Mouse (Mus musculus): ENCODE data around the gene Rpl15. TPM values are rescaled to one million over a fixed set of nuclear protein-coding genes. Genes with fewer than 3 reads are reported as not detected.
"Not testable (repeated sequence)": the region's sequence is repeated elsewhere in the genome, so short reads cannot be mapped to it uniquely, and the experiment has no call there.

Gene Rpl15
- polyA plus RNA-seq, 1 experiment from 2014 or later: 231 TPM

DNA sequence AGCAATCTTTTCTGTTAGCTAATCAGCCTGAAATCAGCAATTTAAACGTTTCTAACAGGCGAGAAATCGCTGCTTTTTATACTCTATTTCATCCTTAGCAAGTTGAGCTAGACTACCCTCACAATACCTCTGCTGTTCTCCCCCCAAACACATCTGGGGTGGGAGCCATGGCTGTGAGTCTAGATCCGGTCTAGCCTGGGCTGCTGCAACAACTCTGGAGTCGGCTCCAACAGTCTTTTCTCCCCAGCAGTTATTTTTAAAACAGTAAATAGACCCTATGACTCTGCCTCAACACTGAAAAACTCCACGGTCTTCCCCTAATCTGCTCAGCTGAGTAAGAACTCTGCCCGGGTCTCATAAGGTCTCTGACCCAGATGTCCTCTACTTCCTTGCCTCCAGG, 31.1 kb downstream of the Rpl15 start:
- peak overlapping the region; percentile 98; the same call in 1 of the 2 replicates for H3K4me2 ChIP-seq
- H3K9me3 ChIP-seq (replicated peaks): no peaks in the 10 kb centered on the region
- H3K36me3 ChIP-seq (replicated peaks): no peaks in the 10 kb centered on the region
- ATAC-seq (ENCODE audit: insufficient read depth): no peak
- H3K4me1 ChIP-seq (replicated peaks): peaks cover 21% of the 10 kb centered on the region
- H3K27me3 ChIP-seq: no peaks in the 10 kb centered on the region
- no peak overlapping the region for H3K4me3 ChIP-seq (replicated peaks)
- no peak overlapping the region for H3K9ac ChIP-seq
- 48% methylated on average over 7 of the region's 7 CpGs for WGBS (ENCODE audit: insufficient replicate concordance)
- H3K27ac ChIP-seq (replicated peaks): no peak overlapping the region

DNA sequence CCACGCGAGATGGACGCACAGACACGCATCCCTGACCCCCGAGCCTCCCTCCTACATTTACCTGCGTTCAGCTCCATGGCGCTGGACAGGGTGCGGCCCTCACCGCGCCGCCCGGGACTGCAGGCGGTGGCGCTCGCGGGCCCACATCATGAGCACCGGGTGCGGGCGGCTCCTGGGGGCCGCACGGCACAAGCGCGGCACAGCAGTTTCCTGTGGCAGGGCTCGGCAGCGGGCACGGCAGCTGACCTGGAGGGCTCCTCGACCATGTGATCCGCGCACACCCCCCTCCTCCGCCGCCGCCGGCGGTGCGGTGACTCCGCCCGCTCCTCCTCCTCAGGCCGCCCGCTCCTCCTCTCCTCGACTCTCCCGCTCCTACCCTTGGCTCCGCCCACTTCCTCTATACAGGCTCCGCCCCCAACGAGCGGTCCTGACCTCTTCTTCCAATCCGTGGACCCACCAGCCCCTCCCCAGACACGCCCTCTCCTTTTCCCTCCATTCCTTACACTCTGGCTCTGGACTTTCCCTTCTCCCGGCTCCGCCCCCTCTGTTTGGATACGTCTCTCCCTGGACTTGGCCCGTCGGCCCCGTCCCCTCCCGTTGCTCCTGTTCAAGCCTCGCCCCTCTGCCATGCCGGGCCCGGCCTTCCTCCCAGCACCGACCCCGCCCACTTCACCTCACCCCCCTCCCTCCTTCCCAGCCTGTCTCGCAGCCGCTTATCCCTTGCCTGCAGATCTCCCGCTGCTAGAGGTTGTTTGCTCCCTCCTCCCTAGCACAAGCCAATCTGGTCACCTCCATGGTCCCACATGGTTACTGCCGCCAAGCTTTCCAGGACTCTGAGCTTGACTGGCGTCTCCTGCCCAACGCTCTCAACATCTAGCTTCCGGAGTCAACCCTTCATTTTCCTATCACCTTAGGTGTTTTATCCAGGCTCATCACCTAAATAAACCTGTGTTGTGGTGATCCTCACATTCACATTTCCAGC, 32.1 kb downstream of the Rpl15 start, which contains the start of gene Nr1d2:
TSS of gene Nr1d2 (minus strand) at position 378 of the 982 bp plus-strand sequence.
- Histone ChIP-seq H3K36me3 (replicated peaks) (no peaks in the 10 kb centered on the region), H3K27ac (replicated peaks) (peak within 1 kb of the TSS; percentile 71)
- peak; percentile 83 for ATAC-seq (ENCODE audit: insufficient read depth)

DNA sequence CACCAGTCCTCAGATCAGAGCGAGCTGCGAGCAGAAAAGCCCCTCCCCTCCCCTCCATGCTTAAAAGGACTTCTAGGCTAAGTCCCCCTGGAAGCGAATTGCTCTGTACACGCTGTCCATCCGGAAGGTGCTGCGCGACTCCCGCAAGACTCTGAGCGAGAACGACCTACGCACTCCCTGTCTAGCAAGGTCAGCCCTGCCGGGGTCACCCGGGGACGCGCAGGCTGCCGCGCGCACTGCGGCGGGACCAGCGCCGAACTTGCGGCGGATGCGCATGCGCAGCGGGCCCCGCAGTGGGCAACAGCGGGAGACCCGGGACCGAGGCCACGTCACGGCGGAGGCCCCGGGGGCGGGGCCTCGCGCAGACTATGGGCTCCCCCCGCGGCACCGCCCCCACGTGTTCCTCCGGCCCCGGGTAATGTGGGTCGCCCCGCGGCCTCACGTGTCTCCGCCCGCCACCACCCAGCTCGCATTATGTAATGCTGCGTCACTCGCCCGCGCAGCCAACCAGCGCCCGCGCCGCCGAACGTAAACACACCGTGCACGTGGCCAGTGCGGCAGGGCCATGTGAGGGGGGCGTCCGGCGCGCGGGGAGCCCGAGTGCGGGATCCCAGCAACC, 33.0 kb downstream of the Rpl15 start:
- H3K9me3 ChIP-seq (replicated peaks): no peaks in the 10 kb centered on the region
- peak overlapping the region; percentile 98 for H3K4me2 ChIP-seq
- no peaks in the 10 kb centered on the region for H3K36me3 ChIP-seq (replicated peaks)
- ATAC-seq (ENCODE audit: insufficient read depth): peak; percentile 83
- WGBS (ENCODE audit: insufficient replicate concordance): under 1% methylated on average over 67 of the region's 71 CpGs
- H3K4me1 ChIP-seq (replicated peaks): peaks cover 21% of the 10 kb centered on the region
- H3K4me3 ChIP-seq (replicated peaks): peak overlapping the region; percentile 74
- H3K27me3 ChIP-seq: no peaks in the 10 kb centered on the region
- H3K27ac ChIP-seq (replicated peaks): peak overlapping the region; percentile 71
- peak overlapping the region; percentile 60 for H3K9ac ChIP-seq

More for the DNA sequence above, 32.1 kb downstream of the Rpl15 start, which contains the start of gene Nr1d2:
- Histone ChIP-seq H3K27me3 (no peaks in the 10 kb centered on the region), H3K4me2 (peak within 1 kb of the TSS; percentile 98), H3K4me1 (replicated peaks) (peaks cover 21% of the 10 kb centered on the region), H3K9me3 (replicated peaks) (no peaks in the 10 kb centered on the region), H3K4me3 (replicated peaks) (peak within 1 kb of the TSS; percentile 74), H3K9ac (peak within 1 kb of the TSS; percentile 60)
- WGBS (ENCODE audit: insufficient replicate concordance): under 1% methylated on average over 56 of the region's 66 CpGs

DNA sequence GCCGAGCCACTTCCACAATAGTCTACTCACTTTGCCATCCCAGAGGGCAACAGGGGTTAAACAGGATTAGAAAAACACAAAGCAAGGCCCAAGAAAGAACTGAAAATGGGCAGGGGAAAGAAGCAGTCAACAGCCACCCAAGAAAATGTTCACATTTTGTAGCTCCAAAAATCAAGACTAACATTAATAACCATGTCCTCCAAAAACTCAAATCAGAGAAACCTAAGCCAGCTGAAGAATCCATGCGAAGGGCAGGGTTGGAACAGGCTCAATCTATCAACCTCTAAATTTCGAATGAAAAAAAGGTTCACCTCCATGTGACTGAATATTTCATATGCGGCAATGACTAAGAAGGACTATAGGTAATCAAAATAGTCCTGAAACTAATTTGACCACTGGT, 33.8 kb downstream of the Rpl15 start:
- WGBS (ENCODE audit: insufficient replicate concordance): 71% methylated on average over 4 of the region's 4 CpGs
- H3K4me1 ChIP-seq (replicated peaks): peaks cover 21% of the 10 kb centered on the region
- H3K4me3 ChIP-seq (replicated peaks): no peak overlapping the region; the same call in 1 of the 2 replicates
- H3K27me3 ChIP-seq: no peaks in the 10 kb centered on the region
- no peak for ATAC-seq (ENCODE audit: insufficient read depth)
- H3K4me2 ChIP-seq: peak overlapping the region; percentile 98
- H3K9me3 ChIP-seq (replicated peaks): no peaks in the 10 kb centered on the region
- peak overlapping the region; percentile 60; the same call in 1 of the 2 replicates for H3K9ac ChIP-seq
- no peak overlapping the region for H3K27ac ChIP-seq (replicated peaks)
- H3K36me3 ChIP-seq (replicated peaks): no peaks in the 10 kb centered on the region

DNA sequence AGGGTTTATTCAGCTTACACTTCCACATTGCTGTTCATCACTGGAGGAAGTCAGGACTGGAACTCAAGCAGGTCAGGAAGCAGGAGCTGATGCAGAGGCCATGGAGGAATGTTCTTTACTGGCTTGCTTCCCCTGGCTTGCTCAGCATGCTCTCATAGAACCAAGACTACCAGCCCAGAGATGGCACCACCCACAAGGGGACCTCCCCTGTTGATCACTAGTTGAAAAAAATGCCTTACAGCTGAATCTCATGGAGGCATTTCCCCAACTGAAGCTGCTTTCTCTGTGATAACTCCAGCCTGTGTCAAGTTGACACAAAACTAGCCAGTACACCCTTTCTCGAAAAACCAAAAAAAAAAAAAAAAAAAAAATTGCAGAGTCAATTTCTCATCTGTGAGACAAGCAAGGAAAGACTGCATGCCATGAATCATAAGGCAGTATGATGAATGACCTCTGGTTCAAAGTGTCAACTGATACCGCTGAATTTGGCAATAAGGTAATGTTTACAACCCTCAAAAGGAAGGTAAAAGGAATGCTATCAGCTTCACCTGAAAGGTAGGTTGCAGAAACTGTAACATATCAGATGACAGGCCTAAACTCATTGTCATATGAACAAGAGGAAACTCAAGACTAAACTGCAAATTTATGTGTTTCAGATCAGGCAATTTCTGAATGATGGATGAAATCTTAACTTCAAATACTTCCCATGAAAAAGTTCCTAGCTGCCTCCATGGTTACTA, 34.5 kb downstream of the Rpl15 start:
- ATAC-seq (ENCODE audit: insufficient read depth): not testable (repeated sequence)

DNA sequence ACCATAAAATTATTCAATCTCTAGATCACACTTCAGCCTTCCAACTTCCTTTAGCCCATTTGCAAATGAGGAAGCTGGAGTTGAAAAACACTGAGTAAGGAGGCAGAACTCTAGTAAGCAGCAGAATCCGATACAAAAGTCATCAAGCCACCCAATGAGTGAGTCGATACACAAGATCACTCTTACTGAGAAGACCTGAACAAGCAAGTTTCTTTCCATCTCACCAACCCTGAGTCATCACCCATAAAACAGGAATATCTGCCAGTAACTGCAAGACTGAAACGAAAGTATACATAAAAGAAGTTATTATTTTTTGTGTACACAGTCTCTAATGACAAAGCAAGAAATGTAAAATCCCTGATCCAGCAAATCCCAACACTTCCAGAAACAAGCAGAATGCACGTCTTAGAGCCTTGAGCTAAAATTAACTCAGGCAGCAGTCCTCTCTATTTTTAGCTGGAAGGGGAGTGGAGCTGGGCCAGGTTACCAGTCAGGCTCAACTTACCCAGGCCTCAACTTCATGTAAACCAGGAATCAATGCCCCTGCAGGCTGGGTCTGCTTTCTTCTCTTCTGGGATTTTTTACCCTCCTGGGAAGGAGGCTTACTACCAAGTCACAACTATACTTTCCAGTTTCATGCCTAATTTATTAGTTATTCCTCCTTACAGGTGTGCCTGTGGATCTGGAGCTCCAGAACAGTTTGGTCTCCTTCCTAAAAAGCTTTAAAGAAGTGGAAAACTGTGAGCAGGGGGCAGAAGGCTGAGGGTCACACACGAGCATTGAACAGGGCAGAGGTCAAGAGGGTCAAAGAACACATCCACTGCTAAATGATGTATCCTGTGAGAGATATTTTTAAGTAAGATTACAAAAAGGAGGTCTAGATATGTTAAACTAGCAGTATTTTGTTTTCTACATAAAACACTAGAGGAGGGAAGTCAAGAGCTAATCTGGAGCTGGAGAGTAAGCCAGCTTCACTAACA, 36.9 kb downstream of the Rpl15 start:
- no peaks in the 10 kb centered on the region for H3K27me3 ChIP-seq
- no peak overlapping the region for H3K4me2 ChIP-seq
- no peaks in the 10 kb centered on the region for H3K36me3 ChIP-seq (replicated peaks)
- no peak overlapping the region for H3K4me3 ChIP-seq (replicated peaks)
- ATAC-seq (ENCODE audit: insufficient read depth): no peak
- no peak overlapping the region for H3K9ac ChIP-seq
- H3K27ac ChIP-seq (replicated peaks): no peak overlapping the region
- H3K9me3 ChIP-seq (replicated peaks): no peaks in the 10 kb centered on the region
- peaks cover 16% of the 10 kb centered on the region for H3K4me1 ChIP-seq (replicated peaks)
- 31% methylated on average over 5 of the region's 5 CpGs for WGBS (ENCODE audit: insufficient replicate concordance)

More for the DNA sequence above, 34.5 kb downstream of the Rpl15 start:
- H3K9me3 ChIP-seq (replicated peaks); H3K27me3 ChIP-seq; H3K27ac ChIP-seq (replicated peaks); H3K9ac ChIP-seq; H3K36me3 ChIP-seq (replicated peaks); H3K4me2 ChIP-seq; H3K4me3 ChIP-seq (replicated peaks): not testable (repeated sequence)
- H3K4me1 ChIP-seq (replicated peaks): peaks cover 21% of the 10 kb centered on the region
- WGBS (ENCODE audit: insufficient replicate concordance): 55% methylated on average over 2 of the region's 2 CpGs

DNA sequence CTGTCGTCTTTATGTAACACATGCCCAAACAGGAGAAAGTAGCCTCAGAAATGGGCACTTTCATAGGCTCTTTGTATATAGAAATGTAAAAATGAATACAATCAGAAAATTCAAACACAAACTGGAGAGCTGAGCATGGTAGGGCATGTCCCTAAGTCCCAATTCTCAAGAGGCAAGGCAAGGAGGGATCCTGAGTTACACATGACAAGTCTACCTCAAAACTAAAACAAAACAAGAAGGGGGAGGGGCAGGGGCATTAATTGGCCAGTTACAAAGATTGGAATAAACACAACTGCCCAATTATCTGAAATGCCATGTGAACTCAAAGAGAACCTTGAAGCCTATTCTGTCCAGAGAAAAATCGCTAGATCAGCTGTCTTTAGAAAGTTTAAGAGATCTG, 38.1 kb downstream of the Rpl15 start:
- Histone ChIP-seq H3K4me1 (replicated peaks) (peaks cover 4% of the 10 kb centered on the region), H3K4me3 (replicated peaks) (no peak overlapping the region), H3K9ac (no peak overlapping the region), H3K4me2 (no peak overlapping the region), H3K27me3 (no peaks in the 10 kb centered on the region), H3K36me3 (replicated peaks) (no peaks in the 10 kb centered on the region), H3K9me3 (replicated peaks) (no peaks in the 10 kb centered on the region), H3K27ac (replicated peaks) (no peak overlapping the region)
- no peak for ATAC-seq (ENCODE audit: insufficient read depth)
- 53% methylated on average over 2 of the region's 2 CpGs for WGBS (ENCODE audit: insufficient replicate concordance)

DNA sequence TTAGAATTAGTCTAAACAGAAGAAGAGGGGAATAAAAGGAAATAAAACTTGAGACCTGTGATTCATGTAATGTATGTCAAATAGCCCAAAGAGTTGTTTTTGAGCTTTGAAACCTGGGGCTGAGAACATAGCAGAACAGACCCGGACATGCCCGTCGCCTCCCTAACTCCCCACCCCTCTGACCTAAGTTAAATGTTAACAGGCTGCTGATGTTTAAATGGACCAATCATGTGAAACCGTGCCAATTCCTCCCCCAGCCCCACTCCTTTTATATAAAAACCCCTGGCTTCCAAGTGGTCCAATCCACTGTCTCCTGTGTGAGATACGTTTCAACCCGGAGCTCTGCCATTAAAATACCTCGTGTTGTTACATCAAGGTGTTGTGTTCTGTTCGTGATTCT, 39.3 kb downstream of the Rpl15 start:
- not testable (repeated sequence) for H3K4me3 ChIP-seq (replicated peaks); H3K4me1 ChIP-seq (replicated peaks); H3K9ac ChIP-seq; H3K4me2 ChIP-seq; H3K27me3 ChIP-seq; ATAC-seq (ENCODE audit: insufficient read depth); H3K27ac ChIP-seq (replicated peaks); H3K36me3 ChIP-seq (replicated peaks); H3K9me3 ChIP-seq (replicated peaks)
- 82% methylated on average over 8 of the region's 8 CpGs for WGBS (ENCODE audit: insufficient replicate concordance)

DNA sequence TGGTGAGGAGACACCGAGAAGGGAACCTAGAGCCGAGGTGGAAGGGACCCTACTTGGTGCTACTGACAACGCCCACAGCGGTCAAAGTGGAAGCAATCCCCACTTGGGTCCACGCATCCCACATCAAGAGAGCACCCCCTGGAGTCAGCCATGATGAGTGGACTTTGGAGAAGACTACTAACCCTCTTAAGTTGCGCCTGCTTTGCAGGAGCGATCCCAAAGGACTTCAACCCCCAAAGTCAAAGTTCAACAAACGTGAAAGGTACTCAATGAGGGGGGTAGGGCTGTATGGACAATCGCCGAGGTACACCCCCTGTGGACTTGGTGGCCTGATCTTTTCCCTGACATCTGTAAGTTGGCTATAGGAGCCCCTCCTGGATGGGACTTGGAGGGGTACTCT, 41.4 kb downstream of the Rpl15 start:
- 75% methylated on average over 10 of the region's 10 CpGs for WGBS (ENCODE audit: insufficient replicate concordance)
- not testable (repeated sequence) for ATAC-seq (ENCODE audit: insufficient read depth); H3K9me3 ChIP-seq (replicated peaks); H3K4me1 ChIP-seq (replicated peaks); H3K4me2 ChIP-seq; H3K9ac ChIP-seq; H3K36me3 ChIP-seq (replicated peaks); H3K27ac ChIP-seq (replicated peaks); H3K4me3 ChIP-seq (replicated peaks); H3K27me3 ChIP-seq

DNA sequence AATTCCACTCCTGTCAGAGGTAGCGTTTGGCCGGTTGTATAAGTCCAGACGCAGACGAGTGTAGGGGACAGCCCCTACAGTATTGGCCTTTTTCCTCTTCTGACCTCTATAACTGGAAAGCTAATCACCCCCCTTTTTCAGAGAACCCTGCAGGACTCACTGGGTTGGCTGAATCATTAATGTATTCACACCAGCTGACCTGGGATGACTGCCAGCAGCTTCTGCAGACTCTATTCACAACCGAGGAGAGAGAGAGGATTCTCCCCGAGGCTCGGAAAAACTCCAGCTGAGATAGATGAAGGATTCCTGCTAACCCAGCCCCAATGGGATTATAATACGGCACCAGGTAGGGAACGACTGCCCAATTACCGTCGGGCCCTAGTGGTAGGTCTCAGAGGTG, 45.0 kb downstream of the Rpl15 start:
- not testable (repeated sequence) for H3K9me3 ChIP-seq (replicated peaks); H3K27ac ChIP-seq (replicated peaks); H3K9ac ChIP-seq; ATAC-seq (ENCODE audit: insufficient read depth); H3K27me3 ChIP-seq; H3K4me3 ChIP-seq (replicated peaks); H3K36me3 ChIP-seq (replicated peaks); H3K4me2 ChIP-seq; H3K4me1 ChIP-seq (replicated peaks)
- WGBS (ENCODE audit: insufficient replicate concordance): 77% methylated on average over 11 of the region's 11 CpGs
